Mouse (Mus musculus): ENCODE results near the gene Samd4b. TPM values are rescaled to one million over a fixed set of nuclear protein-coding genes. Genes with fewer than 3 reads are reported as not detected.
A peak's percentile ranks its signal among the peaks of the same experiment; 100 is the strongest.

Gene Samd4b
- polyA plus RNA-seq, 1 experiment from 2014 or later, result 3.5 TPM

DNA sequence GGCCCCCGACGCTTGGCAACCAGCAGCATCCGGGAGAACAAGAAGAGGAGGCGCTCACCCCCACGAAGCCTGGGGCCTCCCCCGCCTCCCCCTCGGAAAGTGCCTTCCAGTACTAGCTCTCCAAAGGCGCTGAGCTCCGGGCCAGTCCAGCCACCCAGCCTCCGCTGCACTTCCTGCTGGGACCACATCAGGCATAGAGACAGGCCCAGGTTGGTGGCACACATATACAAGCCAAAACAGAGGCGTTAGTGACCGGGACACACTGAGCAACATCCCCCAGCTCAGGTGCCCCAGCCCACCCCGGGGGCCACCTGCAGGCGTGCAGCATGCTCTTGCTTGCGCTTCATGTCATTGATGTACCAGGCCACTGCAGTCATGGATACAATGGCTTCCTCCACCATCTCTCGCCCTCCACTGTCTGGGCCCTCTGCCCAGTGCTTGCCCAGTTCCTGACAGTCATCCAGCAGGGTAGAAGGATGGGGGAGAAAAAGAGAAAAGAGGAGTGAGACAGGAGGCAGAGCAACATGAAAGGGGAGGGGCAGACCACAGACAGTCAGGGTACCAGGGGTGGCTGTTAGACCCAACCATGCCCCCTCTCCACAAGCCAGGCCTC, 230.2 kb downstream of the Samd4b start:
- Histone ChIP-seq H3K4me3 (ENCODE audit: low read depth, low read length) (no peak overlapping the region), H3K4me1 (ENCODE audit: insufficient read depth) (peaks cover 16% of the 10 kb centered on the region), H3K4me2 (ENCODE audit: low read depth, low read length) (no peak overlapping the region), H3K9me3 (ENCODE audit: low read length) (no peaks in the 10 kb centered on the region), H3K9ac (replicated peaks) (no peak overlapping the region), H3K27ac (ENCODE audit: low read depth) (no peak overlapping the region), H3K27me3 (ENCODE audit: insufficient read depth, low read length) (no peaks in the 10 kb centered on the region), H3K36me3 (replicated peaks; ENCODE audit: insufficient read depth, low read length) (peaks cover 3% of the 10 kb centered on the region; the same call in 1 of the 2 replicates)
- WGBS (ENCODE audit: insufficient replicate concordance), result 85% methylated on average over 16 of the region's 16 CpGs
- DNase-seq (no peak), ATAC-seq (no peak)
- TF ChIP-seq EP300 (IDR thresholded peaks at IDR 0.05; ENCODE audit: low read depth), result no peak
- no peak for TF ChIP-seq CTCF (IDR thresholded peaks at IDR 0.05; ENCODE audit: low read depth)

- no peak for TF ChIP-seq CTCF (IDR thresholded peaks at IDR 0.05; ENCODE audit: low read depth)
- H3K9me3 ChIP-seq (ENCODE audit: low read length), result no peaks in the 10 kb centered on the region
- H3K27me3 ChIP-seq (ENCODE audit: insufficient read depth, low read length), result no peaks in the 10 kb centered on the region
- H3K4me1 ChIP-seq (ENCODE audit: insufficient read depth), result peaks cover 9% of the 10 kb centered on the region
- H3K9ac ChIP-seq (replicated peaks), result no peak overlapping the region
- 79% methylated on average over 16 of the region's 16 CpGs for WGBS (ENCODE audit: insufficient replicate concordance)
- H3K4me2 ChIP-seq (ENCODE audit: low read depth, low read length), result no peak overlapping the region
- DNase-seq, result no peak
- H3K4me3 ChIP-seq (ENCODE audit: low read depth, low read length), result no peak overlapping the region
- H3K27ac ChIP-seq (ENCODE audit: low read depth), result no peak overlapping the region
- H3K36me3 ChIP-seq (replicated peaks; ENCODE audit: insufficient read depth, low read length), result peaks cover 17% of the 10 kb centered on the region
- ATAC-seq, result no peak
Measured at GRCm38 (mm10) chr7:28362441-28363060, 235.4 kb downstream of the Samd4b start.

DNA sequence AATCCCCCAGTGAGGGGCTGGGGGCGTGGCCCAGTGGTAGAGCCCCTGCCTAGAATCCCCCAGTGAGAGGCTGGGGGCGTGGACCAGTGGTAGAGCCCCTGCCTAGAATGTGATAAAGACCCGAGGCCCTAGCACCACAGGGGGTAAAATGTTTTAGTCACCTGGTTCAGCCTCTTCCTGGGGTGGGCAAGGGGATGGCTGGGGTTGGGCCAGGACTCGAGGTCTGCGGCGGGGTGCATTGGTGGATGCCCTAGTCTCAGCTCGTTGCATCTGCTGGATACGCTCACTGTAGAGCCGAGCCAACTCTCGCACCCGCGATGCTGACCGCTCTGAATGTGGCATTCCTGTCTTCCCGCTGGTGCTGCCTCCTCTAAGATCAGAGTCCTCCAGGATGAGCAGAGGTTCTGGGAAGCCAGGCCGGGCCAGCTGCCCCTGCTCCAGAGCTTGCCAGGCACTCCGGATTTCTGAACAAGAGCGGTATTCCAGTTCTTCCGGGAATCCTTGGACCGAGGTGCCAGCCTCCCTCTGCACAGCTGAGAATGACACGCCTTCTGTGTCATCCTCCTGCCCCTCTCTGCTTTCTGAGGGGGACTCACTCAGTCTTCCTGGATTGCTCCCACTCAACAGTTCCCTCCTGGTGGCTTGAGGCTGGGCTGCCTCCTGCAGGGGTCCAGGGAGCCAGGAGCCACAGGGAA, 236.2 kb downstream of the Samd4b start:
- Histone ChIP-seq H3K27me3 (ENCODE audit: insufficient read depth, low read length) (no peaks in the 10 kb centered on the region), H3K4me3 (ENCODE audit: low read depth, low read length) (no peak overlapping the region), H3K4me2 (ENCODE audit: low read depth, low read length) (no peak overlapping the region), H3K4me1 (ENCODE audit: insufficient read depth) (peaks cover 17% of the 10 kb centered on the region), H3K36me3 (replicated peaks; ENCODE audit: insufficient read depth, low read length) (peaks cover 14% of the 10 kb centered on the region), H3K9ac (replicated peaks) (no peak overlapping the region), H3K9me3 (ENCODE audit: low read length) (no peaks in the 10 kb centered on the region), H3K27ac (ENCODE audit: low read depth) (no peak overlapping the region)
- no peak for DNase-seq
- TF ChIP-seq EP300 (IDR thresholded peaks at IDR 0.05; ENCODE audit: low read depth) (no peak), CTCF (IDR thresholded peaks at IDR 0.05; ENCODE audit: low read depth) (no peak)
- WGBS (ENCODE audit: insufficient replicate concordance), result 84% methylated on average over 19 of the region's 20 CpGs
- ATAC-seq, result no peak

GRCm38 (mm10) chr7:28360291-28360690, 237.7 kb downstream of the Samd4b start:
- TF ChIP-seq EP300 (IDR thresholded peaks at IDR 0.05; ENCODE audit: low read depth) (no peak), CTCF (IDR thresholded peaks at IDR 0.05; ENCODE audit: low read depth) (no peak)
- no peaks in the 10 kb centered on the region for H3K27me3 ChIP-seq (ENCODE audit: insufficient read depth, low read length)

DNA sequence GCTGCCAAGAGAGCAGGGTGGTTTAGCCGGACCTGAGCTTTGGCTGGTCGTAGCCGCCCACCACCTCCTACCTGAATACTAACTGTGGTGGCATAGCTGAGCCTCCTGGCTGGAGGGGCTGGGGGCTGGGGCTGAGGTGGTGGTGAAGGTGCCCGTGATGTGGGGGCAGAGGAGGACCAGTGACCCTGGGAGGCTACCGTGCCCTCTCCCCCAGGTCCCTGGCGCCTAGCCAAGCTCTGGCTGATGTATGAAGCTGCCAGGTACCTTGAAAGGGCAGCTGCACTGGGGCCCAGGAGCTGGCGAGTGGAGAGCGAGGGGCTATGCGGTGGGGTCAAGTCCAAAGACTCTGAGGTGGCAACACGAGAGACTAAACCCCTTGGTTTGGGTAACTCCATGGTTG, 238.1 kb downstream of the Samd4b start:
- no peaks in the 10 kb centered on the region for H3K27me3 ChIP-seq (ENCODE audit: insufficient read depth, low read length)
- DNase-seq (no peak), ATAC-seq (no peak)
- H3K9ac ChIP-seq (replicated peaks), result no peak overlapping the region
- peaks cover 14% of the 10 kb centered on the region for H3K36me3 ChIP-seq (replicated peaks; ENCODE audit: insufficient read depth, low read length)
- WGBS (ENCODE audit: insufficient replicate concordance), result 80% methylated on average over 9 of the region's 10 CpGs
- H3K4me2 ChIP-seq (ENCODE audit: low read depth, low read length), result no peak overlapping the region
- H3K4me3 ChIP-seq (ENCODE audit: low read depth, low read length), result no peak overlapping the region
- no peak overlapping the region for H3K27ac ChIP-seq (ENCODE audit: low read depth)
- H3K9me3 ChIP-seq (ENCODE audit: low read length), result no peaks in the 10 kb centered on the region
- peaks cover 19% of the 10 kb centered on the region for H3K4me1 ChIP-seq (ENCODE audit: insufficient read depth)
- TF ChIP-seq EP300 (IDR thresholded peaks at IDR 0.05; ENCODE audit: low read depth) (no peak), CTCF (IDR thresholded peaks at IDR 0.05; ENCODE audit: low read depth) (no peak)

More at GRCm38 (mm10) chr7:28360291-28360690, 237.7 kb downstream of the Samd4b start:
- Histone ChIP-seq H3K4me1 (ENCODE audit: insufficient read depth) (peaks cover 19% of the 10 kb centered on the region), H3K4me2 (ENCODE audit: low read depth, low read length) (no peak overlapping the region), H3K36me3 (replicated peaks; ENCODE audit: insufficient read depth, low read length) (peaks cover 14% of the 10 kb centered on the region), H3K27ac (ENCODE audit: low read depth) (no peak overlapping the region), H3K9me3 (ENCODE audit: low read length) (no peaks in the 10 kb centered on the region), H3K4me3 (ENCODE audit: low read depth, low read length) (no peak overlapping the region), H3K9ac (replicated peaks) (no peak overlapping the region)
- DNase-seq (no peak), ATAC-seq (no peak)
- 77% methylated on average over 6 of the region's 6 CpGs for WGBS (ENCODE audit: insufficient replicate concordance)

DNA sequence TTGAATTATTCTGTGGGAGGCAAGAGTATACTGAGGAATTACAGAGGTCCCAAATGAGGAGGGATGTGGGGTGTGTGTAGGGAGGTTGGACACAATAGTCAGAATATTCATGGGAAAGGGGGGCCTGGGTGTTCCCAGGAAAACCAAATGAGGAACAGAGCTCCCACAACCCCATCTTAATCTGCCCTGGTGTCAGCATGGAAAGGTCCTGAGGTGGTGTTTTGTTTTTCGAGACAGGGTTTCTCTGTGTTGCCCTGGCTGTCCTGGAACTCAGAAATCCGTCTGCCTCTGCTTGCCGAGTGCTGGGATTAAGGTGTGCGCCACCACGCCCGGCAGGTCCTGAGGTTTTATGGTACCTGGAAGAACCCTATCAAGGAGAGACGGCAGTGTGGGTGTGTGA, 239.5 kb downstream of the Samd4b start:
- Histone ChIP-seq H3K4me3 (ENCODE audit: low read depth, low read length) (no peak overlapping the region), H3K4me1 (ENCODE audit: insufficient read depth) (peaks cover 19% of the 10 kb centered on the region), H3K27me3 (ENCODE audit: insufficient read depth, low read length) (no peaks in the 10 kb centered on the region), H3K27ac (ENCODE audit: low read depth) (peak overlapping the region; percentile 78), H3K9me3 (ENCODE audit: low read length) (no peaks in the 10 kb centered on the region), H3K36me3 (replicated peaks; ENCODE audit: insufficient read depth, low read length) (peaks cover 24% of the 10 kb centered on the region), H3K4me2 (ENCODE audit: low read depth, low read length) (no peak overlapping the region), H3K9ac (replicated peaks) (no peak overlapping the region)
- no peak for ATAC-seq
- DNase-seq, result no peak
- WGBS (ENCODE audit: insufficient replicate concordance), result 67% methylated on average over 7 of the region's 7 CpGs
- TF ChIP-seq EP300 (IDR thresholded peaks at IDR 0.05; ENCODE audit: low read depth) (no peak), CTCF (IDR thresholded peaks at IDR 0.05; ENCODE audit: low read depth) (no peak)
